ENCODE assay signal across 11 mouse cellular contexts in the genomic region with DNA sequence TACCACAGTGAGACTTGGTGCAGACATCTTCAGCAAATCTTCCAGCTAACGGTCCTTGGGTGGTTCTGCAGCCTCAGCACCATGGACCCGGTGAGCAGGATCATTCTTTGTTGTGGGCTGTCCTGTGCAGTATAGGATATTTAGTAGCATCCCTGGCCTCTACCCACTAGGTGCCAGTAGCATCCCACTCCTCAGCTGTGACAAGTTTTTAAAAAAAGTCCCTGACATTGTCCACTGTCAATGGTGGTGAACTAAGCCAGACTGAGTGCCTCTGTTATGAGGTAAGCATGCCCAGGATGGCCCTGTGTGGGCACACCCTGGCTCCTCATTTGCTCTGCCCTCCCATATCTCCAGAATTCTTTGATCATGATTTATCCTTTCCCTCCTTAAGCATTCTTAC. TPM values are rescaled to one million over a fixed set of nuclear protein-coding genes. Genes with fewer than 3 reads are reported as not detected.
A peak's percentile ranks its signal among the peaks of the same experiment; 100 is the strongest.
DNase-seq lines count a peak whose midpoint lies in the region; ATAC-seq and TF ChIP-seq lines count a peak whose summit lies in the region.
"Had no signal": no experiment of that assay in that cellular context is flagged by ENCODE, and none has a peak within 500 bp of the region (broad histone marks: within the 10 kb centered on the region; RNA-seq: fewer than 3 reads in every experiment).

No protein-coding gene starts in this region.

- no peaks in the 10 kb centered on the region for H3K36me3 ChIP-seq in heart, postnatal 0 days (replicated peaks; ENCODE audit: control insufficient read depth, insufficient read depth, low read length)
- no peaks in the 10 kb centered on the region for H3K36me3 ChIP-seq in hindbrain, postnatal 0 days (ENCODE audit: insufficient read depth, low read length)
- H3K36me3 ChIP-seq: embryonic facial prominence, embryonic 12.5 days; liver, embryonic 15.5 days had no signal

- no peaks in the 10 kb centered on the region for H3K27me3 ChIP-seq in heart, postnatal 0 days (ENCODE audit: control insufficient read depth, insufficient read depth, low read length)
- H3K27me3 ChIP-seq in hindbrain, postnatal 0 days (ENCODE audit: insufficient read depth, low read length) = no peaks in the 10 kb centered on the region
- H3K27me3 ChIP-seq: embryonic facial prominence, embryonic 12.5 days had no signal

- no peak overlapping the region for H3K4me2 ChIP-seq in heart, postnatal 0 days (ENCODE audit: low read depth, low read length)
- H3K4me2 ChIP-seq in hindbrain, postnatal 0 days (ENCODE audit: low read depth, low read length) = no peak overlapping the region
- H3K4me2 ChIP-seq: embryonic facial prominence, embryonic 12.5 days; liver, embryonic 15.5 days had no signal

- TF ChIP-seq EP300 in heart, postnatal 0 days (IDR thresholded peaks at IDR 0.05; ENCODE audit: low read depth) = no peak

- no peak overlapping the region for H3K4me3 ChIP-seq in heart, postnatal 0 days (ENCODE audit: low read depth, low read length)
- H3K4me3 ChIP-seq in hindbrain, postnatal 0 days (ENCODE audit: low read length) = no peak overlapping the region
- H3K4me3 ChIP-seq: embryonic facial prominence, embryonic 12.5 days; liver, embryonic 15.5 days had no signal

- H3K9me3 ChIP-seq in heart, postnatal 0 days (replicated peaks; ENCODE audit: control insufficient read depth, low read length) = no peaks in the 10 kb centered on the region
- H3K9me3 ChIP-seq in hindbrain, postnatal 0 days (ENCODE audit: low read length) = no peaks in the 10 kb centered on the region
- H3K9me3 ChIP-seq: embryonic facial prominence, embryonic 12.5 days; liver, embryonic 15.5 days had no signal

- H3K27ac ChIP-seq in heart, postnatal 0 days (ENCODE audit: low read depth) = no peak overlapping the region
- no peak overlapping the region for H3K27ac ChIP-seq in hindbrain, postnatal 0 days
- H3K27ac ChIP-seq: liver, embryonic 15.5 days had no signal

- H3K4me1 ChIP-seq in heart, postnatal 0 days (ENCODE audit: control insufficient read depth, insufficient read depth) = peaks cover 14% of the 10 kb centered on the region; the same call in 1 of the 2 replicates
- no peaks in the 10 kb centered on the region for H3K4me1 ChIP-seq in hindbrain, postnatal 0 days (ENCODE audit: insufficient read depth, low read length)

- no peak for ATAC-seq in heart, postnatal 0 days (ENCODE audit: insufficient read depth, low read depth)
- ATAC-seq in hindbrain, postnatal 0 days = peak; percentile 68

- TF ChIP-seq CTCF in heart, postnatal 0 days (IDR thresholded peaks at IDR 0.05; ENCODE audit: low read depth) = peak; percentile 33; the same call in 1 of the 2 replicates
- TF ChIP-seq CTCF in hindbrain, postnatal 0 days (IDR thresholded peaks at IDR 0.05; ENCODE audit: low read depth) = peak; percentile 78

- DNase-seq in heart, postnatal 0 days (ENCODE audit: low spot score) = no peak
- DNase-seq in heart, adult 18-20 months = no peak
- peak; percentile 20 for DNase-seq in thymus, postnatal 4 days
- DNase-seq in thymus, postnatal 0 days (ENCODE audit: low spot score) = no peak
- DNase-seq in hindbrain, postnatal 0 days (ENCODE audit: low spot score) = peak; percentile 72
- no peak for DNase-seq in T-cell, adult 2 months (ENCODE audit: low spot score)
- DNase-seq in testis, postnatal 14 days (ENCODE audit: low spot score) = no peak
- no peak for DNase-seq in heart, adult 8-10 months (ENCODE audit: low spot score)
- DNase-seq: kidney, adult 8-10 months had no signal

- WGBS in heart, postnatal 0 days = 69% methylated on average over 2 of the region's 2 CpGs
- 61% methylated on average over 2 of the region's 2 CpGs for WGBS in hindbrain, postnatal 0 days

- no peak overlapping the region for H3K9ac ChIP-seq in heart, postnatal 0 days (replicated peaks; ENCODE audit: low read depth, low read length)
- H3K9ac ChIP-seq in hindbrain, postnatal 0 days (replicated peaks; ENCODE audit: low read length) = no peak overlapping the region
- H3K9ac ChIP-seq: embryonic facial prominence, embryonic 12.5 days; liver, embryonic 15.5 days had no signal

RNA-seq across cellular contexts. Expression of gene Mgst2, which starts 9.0 kb away (rescaled TPM):
- 3.2 and 16.5 TPM in 2 replicates for total RNA-seq in heart, postnatal 0 days (2014; rRNA removed; ENCODE audit: low replicate concordance)
- 8.7 and 9.4 TPM in 2 replicates for polyA plus RNA-seq in heart, postnatal 0 days (2015; fragmentation: Nextera tagmentation; extraction: Ambion mirVana)
- total RNA-seq in heart, adult 18-20 months (2021) = 1 to 10 TPM in 1 of 2 experiments, under 1 TPM in 1; 0.65 to 2.5 TPM
- 153 and 179 TPM in 2 replicates for polyA plus RNA-seq in thymus, postnatal 0 days (2015; fragmentation: Nextera tagmentation; extraction: Ambion mirVana)
- not detected in 2 replicates for total RNA-seq in hindbrain, postnatal 0 days (2014; rRNA removed)
- polyA plus RNA-seq in hindbrain, postnatal 0 days (2015; fragmentation: Nextera tagmentation; extraction: Ambion mirVana) = 1.0 and 1.6 TPM in 2 replicates
- 1 to 10 TPM in 1 of 4 experiments, under 1 TPM in 2, not detected in 1; 0.38 to 1.5 (median 0.90) TPM for total RNA-seq in heart, adult 8-10 months (2022)

Comparison
In these comparisons a context has a peak if more than half of its experiments do, and no peak if none do; other contexts are left out.
1. DNase-seq: peak in thymus, postnatal 4 days (single experiment) and hindbrain, postnatal 0 days (single experiment); none in heart, postnatal 0 days (single experiment), heart, adult 18-20 months (0 of 2), thymus, postnatal 0 days (single experiment), T-cell, adult 2 months (single experiment), testis, postnatal 14 days (single experiment) and heart, adult 8-10 months (single experiment).